Mouse (Mus musculus) lung, embryonic 15.5 days (tissue): ENCODE measurements around the gene Anp32e. TPM values are rescaled to one million over a fixed set of nuclear protein-coding genes. Genes with fewer than 3 reads are reported as not detected.
"Not testable (repeated sequence)": the region's sequence is repeated elsewhere in the genome, so short reads cannot be mapped to it uniquely, and the experiment has no call there.

Experiments
- ATAC-seq: fragments of 200-750 bp; cut with Nextera tagmentation; 2 replicates; pipeline ENCODE4 v1.8.0; 2017; ENCODE audit warnings: moderate number of reproducible peaks, borderline replicate concordance; ENCODE audit not compliant: low FRiP score, low TSS enrichment; ENCODE audit errors: extremely low read depth
- H3K27ac ChIP-seq: fragments of 300-500 bp; sonication (generic); 2 replicates; pipeline ENCODE4 v1.5.1; 2015; ENCODE audit warnings: moderate library complexity, mild to moderate bottlenecking, inconsistent platforms
- H3K27me3 ChIP-seq: fragments of 300-500 bp; sonication (generic); 2 replicates; pipeline ENCODE4 v1.6.1; 2015; ENCODE audit warnings: inconsistent platforms
- H3K36me3 ChIP-seq: fragments of 300-500 bp; sonication (generic); 2 replicates; pipeline ENCODE4 v1.6.1; 2015; ENCODE audit warnings: inconsistent platforms
- H3K4me1 ChIP-seq: fragments of 300-500 bp; sonication (generic); 2 replicates; pipeline ENCODE4 v1.6.1; 2015; ENCODE audit warnings: inconsistent platforms
- H3K4me2 ChIP-seq: fragments of 300-500 bp; sonication (generic); 2 replicates; pipeline ENCODE4 v1.6.1; 2015; ENCODE audit warnings: inconsistent platforms, mild to moderate bottlenecking, moderate library complexity
- H3K4me3 ChIP-seq: fragments of 300-500 bp; sonication (generic); 2 replicates; pipeline ENCODE4 v1.5.1; 2015; ENCODE audit warnings: mild to moderate bottlenecking, inconsistent platforms
- H3K9ac ChIP-seq: fragments of 300-500 bp; sonication (generic); 2 replicates; pipeline ENCODE4 v1.6.1; 2015; ENCODE audit warnings: inconsistent platforms
- H3K9me3 ChIP-seq: fragments of 300-500 bp; sonication (generic); 2 replicates; pipeline ENCODE4 v1.6.1; 2016; ENCODE audit warnings: inconsistent platforms
- WGBS: fragments of 180-500 bp; shearing (Covaris S2); methylation state at CpG from one replicate; pipeline ENCODE4 v1.1.7; 2015; 5-methylcytosine and 5-hydroxymethylcytosine counted together
- polyA plus RNA-seq: library from polyadenylated mRNA; unstranded; fragments of >200 nt; fragmentation: Nextera tagmentation; extraction: Ambion mirVana; gene quantifications from 2 replicates; pipeline ENCODE4 v1.2.1, GENCODE M21; 2015

Anp32e gene
- polyA plus RNA-seq, 1 experiment from 2014 or later, result 233 TPM

DNA sequence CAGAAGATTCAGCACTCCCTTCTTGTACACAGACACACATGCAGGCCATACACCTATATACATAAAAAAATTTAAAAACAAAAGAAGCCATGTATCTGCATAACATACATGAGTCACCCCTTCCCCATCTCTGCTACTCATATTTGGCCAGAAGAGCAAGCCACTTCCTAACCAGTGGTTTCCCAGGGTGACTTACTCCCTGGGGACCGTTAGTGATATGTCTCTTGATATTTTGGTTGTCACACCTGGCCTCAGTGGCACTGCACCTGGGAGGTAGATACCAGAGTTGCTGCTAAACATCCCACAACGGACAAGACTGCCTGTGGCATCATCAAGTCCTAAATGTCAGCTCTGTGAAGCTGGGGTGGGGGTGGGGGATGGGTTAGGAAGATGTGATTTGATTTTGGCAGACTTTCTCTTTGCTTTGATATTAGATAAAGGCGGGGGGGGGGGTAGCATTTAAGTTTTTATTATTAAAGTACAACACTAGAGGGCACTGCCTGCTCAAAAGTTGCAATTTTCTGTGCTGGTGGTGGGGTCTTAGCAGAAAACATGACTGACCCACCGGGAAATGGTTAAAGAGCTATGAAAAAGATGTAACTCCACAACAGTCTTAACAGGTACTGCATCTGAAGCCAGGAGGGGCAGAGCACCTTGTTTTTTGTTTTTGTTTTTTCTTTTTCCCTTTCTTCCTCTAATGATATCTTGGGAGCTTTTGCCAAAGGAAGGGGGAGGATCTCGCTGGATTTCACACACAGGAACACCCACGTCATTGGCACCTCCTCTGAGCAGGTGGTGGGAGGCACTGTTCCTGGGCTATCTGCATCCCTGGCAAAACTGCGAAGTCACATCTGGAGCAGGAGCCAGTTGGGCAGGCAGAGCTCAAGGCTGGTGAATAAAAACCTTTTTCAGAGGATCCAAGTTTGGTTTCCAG, 36.7 kb downstream of the Anp32e start:
- Histone ChIP-seq H3K9ac (no peak overlapping the region), H3K27ac (no peak overlapping the region), H3K4me1 (peaks cover 5% of the 10 kb centered on the region), H3K4me3 (no peak overlapping the region), H3K36me3 (no peaks in the 10 kb centered on the region), H3K4me2 (peak overlapping the region; percentile 37; the same call in 1 of the 2 replicates), H3K27me3 (no peaks in the 10 kb centered on the region), H3K9me3 (no peaks in the 10 kb centered on the region)
- WGBS, result 5% methylated on average over 7 of the region's 7 CpGs
- ATAC-seq, result no peak

DNA sequence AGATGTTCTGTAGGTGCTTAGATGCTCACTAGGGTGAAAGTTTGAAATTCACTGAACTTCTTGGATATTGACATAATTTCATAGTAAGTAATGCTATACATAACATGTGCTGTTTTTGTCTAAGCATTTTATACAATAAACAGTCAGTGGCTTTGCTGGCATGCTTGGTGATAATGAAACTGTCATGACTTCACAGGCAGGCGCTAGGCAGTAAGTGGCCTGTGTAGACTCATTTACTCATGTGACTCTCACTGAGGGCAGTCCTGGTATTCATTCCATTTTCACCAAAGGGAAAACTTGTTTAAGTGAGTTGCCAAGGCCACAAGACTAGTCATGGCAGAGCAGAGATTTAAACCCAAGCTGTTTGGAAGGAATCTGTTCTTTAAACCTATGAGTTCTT, 40.2 kb downstream of the Anp32e start:
- Histone ChIP-seq H3K27me3 (peaks cover 11% of the 10 kb centered on the region; the same call in 1 of the 2 replicates), H3K36me3 (no peaks in the 10 kb centered on the region), H3K9ac (no peak overlapping the region), H3K27ac (no peak overlapping the region), H3K4me1 (peaks cover 16% of the 10 kb centered on the region), H3K4me2 (no peak overlapping the region), H3K4me3 (no peak overlapping the region), H3K9me3 (no peaks in the 10 kb centered on the region)
- ATAC-seq, result no peak
- WGBS, result 70% methylated on average over 1 of the region's 1 CpGs

DNA sequence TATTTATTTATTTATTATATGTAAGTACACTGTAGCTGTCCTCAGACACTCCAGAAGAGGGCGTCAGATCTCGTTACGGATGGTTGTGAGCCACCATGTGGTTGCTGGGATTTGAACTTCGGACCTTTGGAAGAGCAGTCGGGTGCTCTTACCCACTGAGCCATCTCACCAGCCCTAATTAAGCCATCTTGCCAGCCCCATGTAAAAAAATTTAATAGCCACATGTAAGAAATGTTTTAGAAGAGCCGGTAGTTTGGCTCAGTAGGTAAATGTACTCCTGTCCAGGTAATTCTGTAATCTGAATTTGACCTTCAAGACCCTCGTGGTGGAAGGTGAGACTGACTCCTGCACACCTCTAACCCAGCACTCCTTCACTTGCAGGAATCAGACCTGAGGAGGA, 41.6 kb downstream of the Anp32e start:
- not testable (repeated sequence) for H3K9me3 ChIP-seq, H3K36me3 ChIP-seq, H3K4me3 ChIP-seq, H3K9ac ChIP-seq, ATAC-seq, H3K27ac ChIP-seq, H3K4me2 ChIP-seq
- peaks cover 11% of the 10 kb centered on the region; the same call in 1 of the 2 replicates for H3K27me3 ChIP-seq
- WGBS, result 52% methylated on average over 7 of the region's 7 CpGs
- peaks cover 16% of the 10 kb centered on the region for H3K4me1 ChIP-seq

GRCm38 (mm10) chr3:95972251-95972872, 43.3 kb downstream of the Anp32e start:
- peak overlapping the region; percentile 62 for H3K4me2 ChIP-seq
- H3K9ac ChIP-seq, result peak overlapping the region; percentile 29; the same call in 1 of the 2 replicates
- peak overlapping the region; percentile 29 for H3K4me3 ChIP-seq

GRCm38 (mm10) chr3:95972873-95973634, 44.0 kb downstream of the Anp32e start:
- peaks cover 11% of the 10 kb centered on the region; the same call in 1 of the 2 replicates for H3K27me3 ChIP-seq
- H3K36me3 ChIP-seq, result no peaks in the 10 kb centered on the region
- ATAC-seq, result peak; percentile 59; the same call in 1 of the 2 replicates
- peak overlapping the region; percentile 62 for H3K4me2 ChIP-seq
- no peaks in the 10 kb centered on the region for H3K9me3 ChIP-seq
- WGBS, result 6% methylated on average over 34 of the region's 34 CpGs
- H3K4me3 ChIP-seq, result peak overlapping the region; percentile 29
- H3K9ac ChIP-seq, result peak overlapping the region; percentile 29
- H3K27ac ChIP-seq, result no peak overlapping the region
- H3K4me1 ChIP-seq, result peaks cover 11% of the 10 kb centered on the region

More at GRCm38 (mm10) chr3:95972251-95972872, 43.3 kb downstream of the Anp32e start:
- WGBS, result 68% methylated on average over 12 of the region's 12 CpGs
- Histone ChIP-seq H3K4me1 (peaks cover 11% of the 10 kb centered on the region), H3K27me3 (peaks cover 11% of the 10 kb centered on the region; the same call in 1 of the 2 replicates), H3K36me3 (no peaks in the 10 kb centered on the region), H3K9me3 (no peaks in the 10 kb centered on the region), H3K27ac (no peak overlapping the region)
- ATAC-seq, result no peak

DNA sequence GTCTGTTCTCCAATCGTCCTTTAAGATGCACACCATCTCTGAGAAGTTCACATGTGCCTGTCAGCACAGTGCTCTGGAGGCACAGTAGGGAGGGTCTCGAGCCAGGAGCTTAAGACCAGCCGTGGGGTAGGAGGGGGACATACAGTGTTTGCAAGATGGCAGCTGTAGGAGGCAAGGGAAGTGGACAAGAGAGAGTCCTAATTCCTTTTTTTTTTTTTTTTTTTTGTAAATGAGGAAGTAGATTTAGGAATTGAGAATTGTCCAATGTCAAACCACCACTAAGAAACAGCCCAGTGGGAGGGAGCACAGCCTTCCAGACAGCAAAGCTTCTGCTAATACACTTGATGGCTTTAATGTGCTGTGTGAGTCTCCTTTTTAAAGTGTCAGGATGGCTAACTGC, 48.0 kb downstream of the Anp32e start:
- Histone ChIP-seq H3K4me3 (no peak overlapping the region), H3K4me2 (no peak overlapping the region), H3K27me3 (peaks cover 11% of the 10 kb centered on the region; the same call in 1 of the 2 replicates), H3K36me3 (no peaks in the 10 kb centered on the region), H3K9me3 (no peaks in the 10 kb centered on the region), H3K9ac (no peak overlapping the region), H3K4me1 (peaks cover 11% of the 10 kb centered on the region), H3K27ac (no peak overlapping the region)
- 55% methylated on average over 3 of the region's 3 CpGs for WGBS
- no peak for ATAC-seq

DNA sequence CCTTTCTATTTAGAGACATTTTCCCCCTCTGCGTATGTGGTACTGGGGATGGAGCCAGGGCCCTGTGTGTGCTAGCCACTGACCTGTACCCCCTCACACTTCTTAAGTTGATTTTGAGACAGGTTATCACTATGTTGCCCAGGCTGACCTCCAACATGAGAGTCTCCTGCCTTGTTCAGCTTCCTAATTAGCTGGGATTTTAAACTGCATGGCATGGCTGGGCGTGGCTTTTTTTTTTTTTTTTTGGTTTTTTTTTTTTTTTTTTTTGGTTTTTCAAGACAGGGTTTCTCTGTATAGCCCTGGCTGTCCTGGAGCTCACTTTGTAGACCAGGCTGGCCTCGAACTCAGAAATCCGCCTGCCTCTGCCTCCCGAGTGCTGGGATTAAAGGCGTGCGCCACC, 48.5 kb downstream of the Anp32e start:
- not testable (repeated sequence) for H3K27ac ChIP-seq, ATAC-seq

GRCm38 (mm10) chr3:95978265-95978664, 49.2 kb downstream of the Anp32e start:
- Histone ChIP-seq H3K36me3 (no peaks in the 10 kb centered on the region), H3K27ac (no peak overlapping the region)
- 71% methylated on average over 9 of the region's 9 CpGs for WGBS

More for the DNA sequence above, 48.5 kb downstream of the Anp32e start:
- WGBS, result 91% methylated on average over 7 of the region's 7 CpGs
- H3K4me2 ChIP-seq, H3K4me3 ChIP-seq, H3K9ac ChIP-seq, H3K9me3 ChIP-seq, H3K36me3 ChIP-seq, H3K4me1 ChIP-seq: not testable (repeated sequence)
- H3K27me3 ChIP-seq, result peaks cover 10% of the 10 kb centered on the region; the same call in 1 of the 2 replicates

GRCm38 (mm10) chr3:95980276-95980970, 51.4 kb downstream of the Anp32e start:
- Histone ChIP-seq H3K9me3 (no peaks in the 10 kb centered on the region), H3K36me3 (no peaks in the 10 kb centered on the region), H3K27me3 (no peaks in the 10 kb centered on the region; the same call in 1 of the 2 replicates), H3K4me1 (peaks cover 9% of the 10 kb centered on the region), H3K9ac (no peak overlapping the region), H3K4me3 (no peak overlapping the region), H3K27ac (no peak overlapping the region), H3K4me2 (no peak overlapping the region)
- 72% methylated on average over 12 of the region's 12 CpGs for WGBS
- ATAC-seq, result no peak

More at GRCm38 (mm10) chr3:95978265-95978664, 49.2 kb downstream of the Anp32e start:
- H3K27me3 ChIP-seq, result peaks cover 5% of the 10 kb centered on the region; the same call in 1 of the 2 replicates
- H3K9ac ChIP-seq, result no peak overlapping the region
- H3K9me3 ChIP-seq, result no peaks in the 10 kb centered on the region
- no peak for ATAC-seq
- peaks cover 3% of the 10 kb centered on the region for H3K4me1 ChIP-seq
- H3K4me3 ChIP-seq, result no peak overlapping the region
- no peak overlapping the region for H3K4me2 ChIP-seq

DNA sequence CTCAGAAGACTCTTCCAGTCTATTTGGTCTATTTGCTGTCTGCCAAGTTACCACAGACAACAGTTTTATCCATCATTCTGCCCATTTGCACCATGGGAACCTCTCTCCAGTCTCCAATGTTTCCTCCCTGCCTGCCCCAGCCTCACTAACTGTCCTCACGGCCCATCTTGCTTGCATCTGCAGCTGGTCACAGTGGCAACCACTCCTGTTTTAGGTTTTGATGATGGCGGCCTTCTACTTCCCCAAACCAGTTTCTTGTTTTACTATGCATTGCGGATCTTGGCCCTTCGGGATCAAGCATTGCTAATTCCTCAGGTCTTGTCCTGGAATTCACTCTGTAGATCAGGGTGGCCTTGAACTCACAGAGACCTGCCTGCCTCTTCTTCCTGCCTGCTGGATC, 53.1 kb downstream of the Anp32e start:
- H3K36me3 ChIP-seq, result no peaks in the 10 kb centered on the region
- H3K9me3 ChIP-seq, result no peaks in the 10 kb centered on the region
- WGBS, result 90% methylated on average over 4 of the region's 4 CpGs
- peaks cover 26% of the 10 kb centered on the region for H3K4me1 ChIP-seq
- no peak overlapping the region for H3K4me2 ChIP-seq
- H3K27ac ChIP-seq, result no peak overlapping the region
- no peak overlapping the region for H3K4me3 ChIP-seq
- no peak for ATAC-seq
- H3K9ac ChIP-seq, result no peak overlapping the region
- H3K27me3 ChIP-seq, result no peaks in the 10 kb centered on the region
